Mouse (Mus musculus): ENCODE measurements around the gene Pitpnm2. TPM values are rescaled to one million over a fixed set of nuclear protein-coding genes. Genes with fewer than 3 reads are reported as not detected.

Pitpnm2 gene
- polyA plus RNA-seq, 1 experiment, result 10.8 TPM

- no peak overlapping the region for H3K4me3 ChIP-seq (replicated peaks; ENCODE audit: control insufficient read depth, low read depth, low read length)
- no peak for TF ChIP-seq POLR2A (IDR thresholded peaks at IDR 0.05; ENCODE audit: borderline replicate concordance, control insufficient read depth, low read depth, low read length)
- TF ChIP-seq CTCF (IDR thresholded peaks at IDR 0.05; ENCODE audit: control insufficient read depth, insufficient read depth, low read length), result no peak
- 87% methylated on average over 4 of the region's 4 CpGs for WGBS
- no peak overlapping the region for H3K27ac ChIP-seq (ENCODE audit: control insufficient read depth, insufficient read depth, low read depth, low read length, poor library complexity)
- H3K4me1 ChIP-seq (ENCODE audit: control insufficient read depth, insufficient read depth, low read length), result no peaks in the 10 kb centered on the region
Observed at GRCm38 (mm10) chr5:124172246-124172645, 77.3 kb downstream of the Pitpnm2 start.

DNA sequence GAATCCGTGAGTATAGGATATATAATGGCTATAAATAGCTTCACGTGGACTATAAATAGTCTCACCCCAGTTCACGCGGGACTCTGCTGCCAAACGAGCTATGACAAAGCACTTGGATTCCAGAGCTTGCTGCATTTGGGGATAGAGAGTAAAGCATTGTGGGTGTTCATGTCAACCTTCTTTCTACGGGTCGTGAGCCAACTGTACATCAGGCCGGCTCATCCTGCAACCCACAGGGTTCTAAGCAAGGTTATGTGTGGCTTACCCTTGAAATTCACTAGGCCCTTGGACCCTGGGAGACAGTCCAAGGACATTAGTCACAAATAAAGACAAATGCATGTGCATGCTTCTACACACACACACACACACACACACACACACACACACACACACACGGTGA lies 77.8 kb downstream of the Pitpnm2 start:
- WGBS, result 60% methylated on average over 9 of the region's 9 CpGs
- Histone ChIP-seq H3K4me1 (ENCODE audit: control insufficient read depth, insufficient read depth, low read length) (no peaks in the 10 kb centered on the region), H3K27ac (ENCODE audit: control insufficient read depth, insufficient read depth, low read depth, low read length, poor library complexity) (no peak overlapping the region), H3K4me3 (replicated peaks; ENCODE audit: control insufficient read depth, low read depth, low read length) (no peak overlapping the region)
- no peak for TF ChIP-seq CTCF (IDR thresholded peaks at IDR 0.05; ENCODE audit: control insufficient read depth, insufficient read depth, low read length)
- TF ChIP-seq POLR2A (IDR thresholded peaks at IDR 0.05; ENCODE audit: borderline replicate concordance, control insufficient read depth, low read depth, low read length), result no peak

- TF ChIP-seq POLR2A (IDR thresholded peaks at IDR 0.05; ENCODE audit: borderline replicate concordance, control insufficient read depth, low read depth, low read length), result no peak
- no peak for TF ChIP-seq CTCF (IDR thresholded peaks at IDR 0.05; ENCODE audit: control insufficient read depth, insufficient read depth, low read length)
- peaks cover 1% of the 10 kb centered on the region; the same call in 1 of the 2 replicates for H3K4me1 ChIP-seq (ENCODE audit: control insufficient read depth, insufficient read depth, low read length)
- H3K27ac ChIP-seq (ENCODE audit: control insufficient read depth, insufficient read depth, low read depth, low read length, poor library complexity), result no peak overlapping the region
- WGBS, result 89% methylated on average over 3 of the region's 3 CpGs
- H3K4me3 ChIP-seq (replicated peaks; ENCODE audit: control insufficient read depth, low read depth, low read length), result no peak overlapping the region
Observed at GRCm38 (mm10) chr5:124169224-124169621, 80.3 kb downstream of the Pitpnm2 start.

GRCm38 (mm10) chr5:124168428-124169223 lies 80.9 kb downstream of the Pitpnm2 start:
- Histone ChIP-seq H3K4me3 (replicated peaks; ENCODE audit: control insufficient read depth, low read depth, low read length) (no peak overlapping the region), H3K27ac (ENCODE audit: control insufficient read depth, insufficient read depth, low read depth, low read length, poor library complexity) (no peak overlapping the region), H3K4me1 (ENCODE audit: control insufficient read depth, insufficient read depth, low read length) (peaks cover 1% of the 10 kb centered on the region; the same call in 1 of the 2 replicates)
- TF ChIP-seq POLR2A (IDR thresholded peaks at IDR 0.05; ENCODE audit: borderline replicate concordance, control insufficient read depth, low read depth, low read length) (no peak), CTCF (IDR thresholded peaks at IDR 0.05; ENCODE audit: control insufficient read depth, insufficient read depth, low read length) (no peak)
- WGBS, result 84% methylated on average over 12 of the region's 12 CpGs

- WGBS, result 84% methylated on average over 10 of the region's 10 CpGs
- Histone ChIP-seq H3K27ac (ENCODE audit: control insufficient read depth, insufficient read depth, low read depth, low read length, poor library complexity) (no peak overlapping the region), H3K4me1 (ENCODE audit: control insufficient read depth, insufficient read depth, low read length) (peaks cover 1% of the 10 kb centered on the region; the same call in 1 of the 2 replicates), H3K4me3 (replicated peaks; ENCODE audit: control insufficient read depth, low read depth, low read length) (no peak overlapping the region)
- no peak for TF ChIP-seq POLR2A (IDR thresholded peaks at IDR 0.05; ENCODE audit: borderline replicate concordance, control insufficient read depth, low read depth, low read length)
- no peak for TF ChIP-seq CTCF (IDR thresholded peaks at IDR 0.05; ENCODE audit: control insufficient read depth, insufficient read depth, low read length)
Observed at GRCm38 (mm10) chr5:124167621-124168020, 81.9 kb downstream of the Pitpnm2 start.

DNA sequence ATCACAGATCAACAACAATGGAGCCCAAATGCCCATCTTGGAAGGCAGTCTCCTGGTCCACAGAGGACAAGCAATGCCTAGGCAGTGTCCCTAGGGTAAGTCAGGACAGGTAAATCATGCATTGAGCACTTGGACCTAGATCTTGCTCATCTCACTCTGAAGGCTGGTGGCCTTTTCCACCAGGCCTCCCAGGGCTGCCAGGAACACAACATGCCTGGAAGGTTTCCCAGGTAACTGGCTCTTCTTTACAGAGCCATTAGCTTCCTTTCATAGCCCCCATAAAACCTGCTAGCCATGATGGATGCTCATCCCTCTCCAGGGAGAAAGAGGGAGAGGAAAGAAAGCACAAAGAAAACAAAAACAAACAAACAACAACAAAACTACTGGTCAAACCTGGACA lies 82.8 kb downstream of the Pitpnm2 start:
- Histone ChIP-seq H3K4me3 (replicated peaks; ENCODE audit: control insufficient read depth, low read depth, low read length) (no peak overlapping the region), H3K4me1 (ENCODE audit: control insufficient read depth, insufficient read depth, low read length) (peaks cover 1% of the 10 kb centered on the region; the same call in 1 of the 2 replicates), H3K27ac (ENCODE audit: control insufficient read depth, insufficient read depth, low read depth, low read length, poor library complexity) (no peak overlapping the region)
- TF ChIP-seq POLR2A (IDR thresholded peaks at IDR 0.05; ENCODE audit: borderline replicate concordance, control insufficient read depth, low read depth, low read length) (no peak), CTCF (IDR thresholded peaks at IDR 0.05; ENCODE audit: control insufficient read depth, insufficient read depth, low read length) (no peak)

- Histone ChIP-seq H3K27ac (ENCODE audit: control insufficient read depth, insufficient read depth, low read depth, low read length, poor library complexity) (no peak overlapping the region; the same call in 1 of the 2 replicates), H3K4me1 (ENCODE audit: control insufficient read depth, insufficient read depth, low read length) (peaks cover 1% of the 10 kb centered on the region; the same call in 1 of the 2 replicates), H3K4me3 (replicated peaks; ENCODE audit: control insufficient read depth, low read depth, low read length) (no peak overlapping the region)
- 35% methylated on average over 15 of the region's 15 CpGs for WGBS
- TF ChIP-seq CTCF (IDR thresholded peaks at IDR 0.05; ENCODE audit: control insufficient read depth, insufficient read depth, low read length) (no peak), POLR2A (IDR thresholded peaks at IDR 0.05; ENCODE audit: borderline replicate concordance, control insufficient read depth, low read depth, low read length) (no peak)
Observed at GRCm38 (mm10) chr5:124165622-124166570, 83.7 kb downstream of the Pitpnm2 start.

DNA sequence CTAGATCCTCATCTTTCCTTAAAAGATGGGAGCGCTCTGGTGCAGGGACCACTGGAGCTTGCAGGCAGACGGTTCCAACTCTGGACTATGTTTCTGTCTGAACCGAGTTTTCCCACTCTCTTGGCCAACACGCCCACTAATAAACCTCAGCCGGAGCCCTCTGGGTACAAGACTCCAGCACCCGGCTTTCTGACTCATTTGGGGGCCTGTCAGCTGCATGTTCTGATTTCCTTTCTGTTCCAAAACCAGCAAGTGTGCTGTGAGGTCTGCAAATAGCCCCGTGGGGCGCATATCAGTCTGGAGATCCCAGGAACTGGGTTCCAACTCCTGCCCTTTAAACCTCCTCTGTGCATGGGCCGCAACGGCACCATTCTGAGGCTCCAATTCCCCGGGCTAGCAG lies 86.1 kb downstream of the Pitpnm2 start:
- peaks cover 1% of the 10 kb centered on the region; the same call in 1 of the 2 replicates for H3K4me1 ChIP-seq (ENCODE audit: control insufficient read depth, insufficient read depth, low read length)

More for the DNA sequence above, 86.1 kb downstream of the Pitpnm2 start:
- no peak overlapping the region for H3K27ac ChIP-seq (ENCODE audit: control insufficient read depth, insufficient read depth, low read depth, low read length, poor library complexity)
- H3K4me3 ChIP-seq (replicated peaks; ENCODE audit: control insufficient read depth, low read depth, low read length), result no peak overlapping the region
- WGBS, result 87% methylated on average over 11 of the region's 11 CpGs
- TF ChIP-seq POLR2A (IDR thresholded peaks at IDR 0.05; ENCODE audit: borderline replicate concordance, control insufficient read depth, low read depth, low read length), result no peak
- no peak for TF ChIP-seq CTCF (IDR thresholded peaks at IDR 0.05; ENCODE audit: control insufficient read depth, insufficient read depth, low read length)

Measured in bone marrow, adult 2 months (tissue).